Mouse (Mus musculus): ENCODE results near the gene Fbll1.

GRCm38 (mm10) chr11:35788443-35788842, 10.2 kb downstream of the Fbll1 start:
- TF ChIP-seq CTCF (IDR thresholded peaks at IDR 0.05; ENCODE audit: borderline replicate concordance, insufficient read depth, low read depth, low read length) (no peak), POLR2A (IDR thresholded peaks at IDR 0.05; ENCODE audit: borderline replicate concordance, insufficient read depth, low read length) (no peak)

Measured in cerebellum, adult 2 months (tissue).